Mouse (Mus musculus) neural tube, embryonic 14.5 days (tissue): ENCODE data around the gene Adcyap1. TPM values are rescaled to one million over a fixed set of nuclear protein-coding genes. Genes with fewer than 3 reads are reported as not detected.

Experiments
- ATAC-seq: fragments of 200-750 bp; cut with Nextera tagmentation; 2 replicates; pipeline ENCODE4 v1.8.0; 2017; ENCODE audit warnings: low read depth, mild to moderate bottlenecking, moderate TSS enrichment, moderate library complexity
- H3K27ac ChIP-seq: fragments of 300-500 bp; sonication (generic); 2 replicates; pipeline ENCODE4 v1.5.1; 2014; ENCODE audit warnings: low read depth, mild to moderate bottlenecking, control low read depth, low read length, moderate library complexity, mixed read lengths
- H3K27me3 ChIP-seq: fragments of 300-500 bp; sonication (generic); 2 replicates; pipeline ENCODE4 v1.6.1; 2014; ENCODE audit warnings: low read length; ENCODE audit not compliant: control insufficient read depth, insufficient read depth
- H3K36me3 ChIP-seq: fragments of 300-500 bp; sonication (generic); 2 replicates; pipeline ENCODE4 v1.6.1; 2014; ENCODE audit warnings: low read length, mixed read lengths; ENCODE audit not compliant: control insufficient read depth, insufficient read depth
- H3K4me1 ChIP-seq: fragments of 300-500 bp; sonication (generic); 2 replicates; pipeline ENCODE4 v1.6.1; 2014; ENCODE audit warnings: low read length; ENCODE audit not compliant: control insufficient read depth, insufficient read depth
- H3K4me2 ChIP-seq: fragments of 300-500 bp; sonication (generic); 2 replicates; pipeline ENCODE4 v1.6.1; 2014; ENCODE audit warnings: mild to moderate bottlenecking, low read depth, low read length, control low read depth
- H3K4me3 ChIP-seq: fragments of 300-500 bp; sonication (generic); 2 replicates; pipeline ENCODE4 v1.5.1; 2014; ENCODE audit warnings: low read depth, low read length, control low read depth, mixed read lengths
- H3K9ac ChIP-seq: fragments of 300-500 bp; sonication (generic); replicated peaks from 2 replicates; pipeline ENCODE4 v1.6.1; 2014; ENCODE audit warnings: low read depth, mild to moderate bottlenecking, control low read depth, low read length, mixed read lengths
- H3K9me3 ChIP-seq: fragments of 300-500 bp; sonication (generic); 2 replicates; pipeline ENCODE4 v1.6.1; 2016; ENCODE audit warnings: low read length; ENCODE audit not compliant: control insufficient read depth
- WGBS: fragments of 180-500 bp; shearing (Covaris S2); extraction: QIAGEN DNeasy Blood & Tissue Kit; methylation state at CpG from one replicate; pipeline ENCODE4 v1.1.7; 2014; 5-methylcytosine and 5-hydroxymethylcytosine counted together
- polyA plus RNA-seq: library from polyadenylated mRNA; unstranded; fragments of >200 nt; fragmentation: Nextera tagmentation; extraction: Ambion mirVana; gene quantifications from 2 replicates; pipeline ENCODE4 v1.2.1, GENCODE M21; 2014

Gene Adcyap1
- polyA plus RNA-seq, 1 experiment from 2014 or later = 45.2 TPM

GRCm38 (mm10) chr17:93201265-93201925 is 2.6 kb downstream of the Adcyap1 start:
- 1% methylated on average over 16 of the region's 16 CpGs for WGBS
- Histone ChIP-seq H3K27ac (peak overlapping the region; percentile 82), H3K4me2 (peak overlapping the region; percentile 67), H3K9me3 (no peaks in the 10 kb centered on the region), H3K9ac (peak overlapping the region; percentile 47), H3K27me3 (peaks cover 17% of the 10 kb centered on the region; the same call in 1 of the 2 replicates), H3K4me3 (peak overlapping the region; percentile 43), H3K36me3 (no peaks in the 10 kb centered on the region), H3K4me1 (peaks cover 5% of the 10 kb centered on the region; the same call in 1 of the 2 replicates)
- peak; percentile 5; the same call in 1 of the 2 replicates for ATAC-seq

DNA sequence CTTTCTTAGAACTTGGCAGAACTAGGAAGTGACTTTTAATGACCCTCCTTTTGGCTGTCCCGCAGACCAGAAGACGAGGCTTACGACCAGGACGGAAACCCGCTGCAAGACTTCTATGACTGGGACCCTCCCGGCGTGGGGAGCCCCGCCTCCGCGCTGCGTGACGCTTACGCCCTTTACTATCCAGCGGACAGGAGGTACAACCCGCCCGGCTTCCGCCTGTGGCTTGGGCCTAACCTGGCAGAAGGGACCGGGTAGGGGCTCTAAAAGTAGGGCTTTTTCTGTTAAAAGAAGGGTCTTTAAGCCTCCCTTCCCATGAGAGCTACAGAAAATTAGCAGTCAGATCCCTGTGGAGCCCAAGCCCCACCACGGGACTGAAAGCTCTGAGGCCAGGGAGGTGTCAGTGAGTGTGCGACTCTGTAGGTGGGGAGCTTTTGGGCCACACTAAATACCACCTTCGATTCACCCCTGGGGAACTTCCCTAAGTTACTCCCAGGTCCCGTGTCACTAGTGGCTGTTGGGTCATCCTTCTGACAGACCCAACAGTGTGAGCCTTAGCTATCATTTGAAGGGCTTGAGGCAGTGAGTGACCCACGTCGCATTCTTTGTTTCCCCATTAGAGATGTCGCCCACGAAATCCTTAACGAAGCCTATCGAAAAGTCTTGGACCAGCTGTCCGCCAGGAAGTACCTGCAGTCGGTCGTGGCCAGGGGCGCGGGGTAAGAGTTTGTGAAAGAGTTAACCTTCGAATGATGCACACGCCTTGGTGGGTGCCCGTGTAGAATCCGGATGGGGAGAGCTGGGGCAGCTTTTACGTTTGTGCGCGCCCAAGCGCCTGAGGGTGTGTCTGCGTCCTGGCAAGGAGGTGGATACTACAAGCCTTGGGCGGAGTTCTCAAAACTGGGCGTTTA is 3.6 kb downstream of the Adcyap1 start:
- peak overlapping the region; percentile 67 for H3K4me2 ChIP-seq
- WGBS = 1% methylated on average over 44 of the region's 44 CpGs
- peaks cover 5% of the 10 kb centered on the region; the same call in 1 of the 2 replicates for H3K4me1 ChIP-seq
- peak overlapping the region; percentile 82 for H3K27ac ChIP-seq
- H3K36me3 ChIP-seq = no peaks in the 10 kb centered on the region
- H3K27me3 ChIP-seq = peaks cover 17% of the 10 kb centered on the region; the same call in 1 of the 2 replicates
- peak overlapping the region; percentile 43 for H3K4me3 ChIP-seq
- peak; percentile 57 for ATAC-seq
- H3K9ac ChIP-seq = peak overlapping the region; percentile 47
- H3K9me3 ChIP-seq = no peaks in the 10 kb centered on the region

DNA sequence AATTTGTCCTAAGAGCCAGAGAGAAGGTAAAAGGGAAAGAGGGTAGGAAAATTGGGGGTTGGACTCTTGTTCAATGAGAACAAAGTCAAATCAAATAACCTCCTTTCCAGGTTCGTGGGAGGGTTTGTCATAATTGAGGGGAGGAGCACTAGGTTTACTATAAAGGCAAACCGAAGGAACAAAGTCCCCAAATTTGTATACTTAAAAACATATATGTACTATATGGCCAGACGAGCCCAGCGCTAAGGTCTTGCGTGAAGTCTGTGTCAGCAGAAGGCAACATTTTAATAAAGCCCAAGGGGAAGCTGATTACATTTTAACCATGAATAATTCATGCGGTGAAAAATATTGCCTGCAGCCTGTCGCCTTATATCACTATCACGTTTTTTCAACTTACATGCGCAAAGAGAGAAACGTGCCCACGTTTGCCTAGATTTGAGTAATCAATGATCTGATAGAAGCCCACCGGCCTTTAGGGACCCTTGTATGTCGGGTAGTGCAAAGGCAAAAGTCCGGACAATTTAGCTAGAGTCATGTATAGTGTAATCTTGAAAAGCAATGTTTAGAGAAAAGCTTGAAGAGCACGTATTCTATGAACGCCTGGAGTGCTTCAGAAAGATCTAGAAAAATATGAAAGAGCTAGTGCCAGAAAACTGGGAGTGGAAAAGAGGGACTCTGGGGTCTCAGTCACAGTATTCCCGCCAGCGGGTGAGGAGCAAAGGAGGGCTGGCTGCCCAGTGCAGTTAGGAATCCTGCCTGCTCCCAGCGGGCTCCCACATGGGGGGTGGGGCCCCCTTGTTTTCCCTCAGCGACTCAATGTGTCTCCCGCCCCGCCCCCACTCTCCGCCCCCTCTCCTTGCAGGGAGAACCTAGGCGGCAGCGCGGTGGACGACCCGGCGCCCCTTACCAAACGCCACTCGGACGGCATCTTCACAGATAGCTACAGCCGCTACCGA is 4.5 kb downstream of the Adcyap1 start:
- no peaks in the 10 kb centered on the region for H3K36me3 ChIP-seq
- peak overlapping the region; percentile 58 for H3K9ac ChIP-seq
- peaks cover 14% of the 10 kb centered on the region; the same call in 1 of the 2 replicates for H3K27me3 ChIP-seq
- under 1% methylated on average over 34 of the region's 34 CpGs for WGBS
- peak overlapping the region; percentile 67 for H3K4me2 ChIP-seq
- H3K9me3 ChIP-seq = no peaks in the 10 kb centered on the region
- H3K4me3 ChIP-seq = peak overlapping the region; percentile 43
- H3K27ac ChIP-seq = peak overlapping the region; percentile 82
- H3K4me1 ChIP-seq = peaks cover 5% of the 10 kb centered on the region; the same call in 1 of the 2 replicates
- ATAC-seq = peak; percentile 31

DNA sequence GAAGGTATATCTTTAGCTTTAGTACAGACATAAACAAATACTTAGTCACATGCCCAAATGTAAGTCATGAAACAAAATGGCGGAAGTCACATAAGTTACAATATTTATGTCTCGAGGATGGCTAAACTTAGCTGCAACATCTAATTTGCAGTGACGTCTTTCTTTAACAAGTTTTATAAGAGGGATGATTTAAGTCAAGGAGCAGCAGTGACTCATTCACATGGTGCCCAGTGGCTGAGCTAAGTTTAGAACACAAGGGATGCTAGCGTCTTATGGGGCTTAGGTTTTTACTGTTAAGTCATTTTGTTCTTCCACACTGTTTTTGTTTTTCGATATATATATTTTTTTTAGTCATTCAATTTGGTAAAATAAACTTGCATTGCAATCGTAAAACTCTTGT is 19.0 kb downstream of the Adcyap1 start:
- Histone ChIP-seq H3K9me3 (no peaks in the 10 kb centered on the region), H3K27me3 (no peaks in the 10 kb centered on the region), H3K4me3 (no peak overlapping the region), H3K9ac (no peak overlapping the region), H3K36me3 (no peaks in the 10 kb centered on the region), H3K4me1 (no peaks in the 10 kb centered on the region), H3K4me2 (no peak overlapping the region), H3K27ac (no peak overlapping the region)
- WGBS = 90% methylated on average over 6 of the region's 6 CpGs
- ATAC-seq = no peak

GRCm38 (mm10) chr17:93218640-93219039 is 19.8 kb downstream of the Adcyap1 start:
- Histone ChIP-seq H3K4me2 (no peak overlapping the region), H3K9ac (no peak overlapping the region), H3K4me3 (no peak overlapping the region), H3K27ac (no peak overlapping the region), H3K36me3 (no peaks in the 10 kb centered on the region), H3K27me3 (no peaks in the 10 kb centered on the region), H3K9me3 (no peaks in the 10 kb centered on the region), H3K4me1 (no peaks in the 10 kb centered on the region)
- 79% methylated on average over 2 of the region's 2 CpGs for WGBS
- ATAC-seq = no peak

- ATAC-seq = no peak
- H3K9me3 ChIP-seq = no peaks in the 10 kb centered on the region
These were observed 38.5 kb downstream of the Adcyap1 start for GRCm38 (mm10) chr17:93237355-93237754.

More at GRCm38 (mm10) chr17:93237355-93237754, 38.5 kb downstream of the Adcyap1 start:
- no peaks in the 10 kb centered on the region for H3K27me3 ChIP-seq
- no peaks in the 10 kb centered on the region for H3K36me3 ChIP-seq
- no peak overlapping the region for H3K4me3 ChIP-seq
- H3K9ac ChIP-seq = no peak overlapping the region
- no peaks in the 10 kb centered on the region for H3K4me1 ChIP-seq
- no peak overlapping the region for H3K4me2 ChIP-seq
- H3K27ac ChIP-seq = no peak overlapping the region
